In genomic region chr2:167941745-167942176, GRCm38 (mm10) we compare ENCODE assay signal across 8 mouse cellular contexts. TPM values are rescaled to one million over a fixed set of nuclear protein-coding genes. Genes with fewer than 3 reads are reported as not detected.
DNase-seq lines count a peak whose midpoint lies in the region; ATAC-seq and TF ChIP-seq lines count a peak whose summit lies in the region.

No protein-coding gene starts in this region.

- H3K27ac ChIP-seq in layer of hippocampus, adult 2 months, result peak overlapping the region; percentile 78
- peak overlapping the region; percentile 50; the same call in 1 of the 2 replicates for H3K27ac ChIP-seq in hindbrain, embryonic 16.5 days (ENCODE audit: low read depth, low read length)
- peak overlapping the region; percentile 26 for H3K27ac ChIP-seq in small intestine, adult 2 months (ENCODE audit: insufficient read depth, low read depth, low read length)
- H3K27ac ChIP-seq in kidney, embryonic 14.5 days (ENCODE audit: low read depth, low read length), result no peak overlapping the region

- no peaks in the 10 kb centered on the region for H3K9me3 ChIP-seq in hindbrain, embryonic 16.5 days (ENCODE audit: control insufficient read depth, low read length)
- H3K9me3 ChIP-seq in kidney, embryonic 14.5 days (ENCODE audit: control insufficient read depth, low read length), result no peaks in the 10 kb centered on the region

- H3K36me3 ChIP-seq in hindbrain, embryonic 16.5 days (ENCODE audit: control insufficient read depth, insufficient read depth, low read length), result no peaks in the 10 kb centered on the region
- H3K36me3 ChIP-seq in small intestine, adult 2 months (ENCODE audit: control insufficient read depth, insufficient read depth, low read length), result no peaks in the 10 kb centered on the region
- no peaks in the 10 kb centered on the region; the same call in 1 of the 2 replicates for H3K36me3 ChIP-seq in kidney, embryonic 14.5 days (ENCODE audit: control insufficient read depth, insufficient read depth, low read length)

- no peak overlapping the region; the same call in 1 of the 2 replicates for H3K4me3 ChIP-seq in layer of hippocampus, adult 2 months
- H3K4me3 ChIP-seq in hindbrain, embryonic 16.5 days (ENCODE audit: low read length), result no peak overlapping the region
- H3K4me3 ChIP-seq in small intestine, adult 2 months (ENCODE audit: low read depth, low read length), result no peak overlapping the region
- no peak overlapping the region for H3K4me3 ChIP-seq in kidney, embryonic 14.5 days (ENCODE audit: low read length)

- H3K27me3 ChIP-seq in hindbrain, embryonic 16.5 days (replicated peaks; ENCODE audit: control insufficient read depth, insufficient read depth, low read length), result no peaks in the 10 kb centered on the region
- H3K27me3 ChIP-seq in small intestine, adult 2 months (ENCODE audit: control insufficient read depth, insufficient read depth, low read length), result no peaks in the 10 kb centered on the region
- H3K27me3 ChIP-seq in kidney, embryonic 14.5 days (ENCODE audit: control insufficient read depth, insufficient read depth, low read length), result no peaks in the 10 kb centered on the region

- H3K9ac ChIP-seq in hindbrain, embryonic 16.5 days (ENCODE audit: low read depth, low read length), result no peak overlapping the region
- no peak overlapping the region for H3K9ac ChIP-seq in kidney, embryonic 14.5 days (ENCODE audit: low read depth, low read length)

- TF ChIP-seq CTCF in layer of hippocampus, adult 2 months (conservative IDR thresholded peaks at IDR 0.05), result no peak
- no peak for TF ChIP-seq CTCF in small intestine, adult 2 months (IDR thresholded peaks at IDR 0.05; ENCODE audit: extremely low read depth, insufficient read length, insufficient replicate concordance, low read depth, low read length)

- DNase-seq in layer of hippocampus, adult 2 months (ENCODE audit: low spot score in 2 of 2), result no peak
- DNase-seq in layer of hippocampus, adult 9-11 months, result no peak
- DNase-seq in cerebellum, adult 18-20 months, result peak; percentile 43 to 49
- DNase-seq in kidney, postnatal 10 days, result no peak

- peaks cover 50% of the 10 kb centered on the region for H3K4me1 ChIP-seq in hindbrain, embryonic 16.5 days (ENCODE audit: control insufficient read depth, insufficient read depth, low read depth, low read length)
- H3K4me1 ChIP-seq in small intestine, adult 2 months (ENCODE audit: control insufficient read depth, insufficient read depth, insufficient read length, low read length), result peaks cover 35% of the 10 kb centered on the region
- peaks cover 39% of the 10 kb centered on the region for H3K4me1 ChIP-seq in kidney, embryonic 14.5 days (ENCODE audit: control insufficient read depth, insufficient read depth, low read length)

- ATAC-seq in hindbrain, embryonic 16.5 days, result no peak
- no peak for ATAC-seq in activated CD4-positive, CD25-positive, alpha-beta regulatory T cell, adult 4 months
- no peak for ATAC-seq in kidney, embryonic 14.5 days (ENCODE audit: low FRiP score, low TSS enrichment)

- 36% methylated on average over 6 of the region's 6 CpGs for WGBS in hindbrain, embryonic 16.5 days
- WGBS in small intestine, adult 2 months, result 20% methylated on average over 6 of the region's 6 CpGs
- 55% methylated on average over 6 of the region's 6 CpGs for WGBS in kidney, embryonic 14.5 days

- no peak for TF ChIP-seq POLR2A in small intestine, adult 2 months (IDR thresholded peaks at IDR 0.05; ENCODE audit: low read depth, low read length)

- H3K4me2 ChIP-seq in hindbrain, embryonic 16.5 days (ENCODE audit: low read length), result peak overlapping the region; percentile 9; the same call in 1 of the 2 replicates
- H3K4me2 ChIP-seq in kidney, embryonic 14.5 days (replicated peaks; ENCODE audit: low read depth, low read length), result no peak overlapping the region

RNA-seq across cellular contexts. Expression of gene Ptpn1, which starts 9.9 kb away (rescaled TPM):
- total RNA-seq in layer of hippocampus, adult 2 months (2021), result 10 to 100 TPM; 56.3 to 64.4 TPM
- polyA plus RNA-seq in hindbrain, embryonic 16.5 days (2015; fragmentation: Nextera tagmentation; extraction: Ambion mirVana), result 64.8 and 69.2 TPM in 2 replicates
- 13.5 and 24.4 TPM in 2 replicates for polyA plus RNA-seq in small intestine, adult 2 months (2012; rRNA removed)
- polyA plus RNA-seq in activated CD4-positive, CD25-positive, alpha-beta regulatory T cell, adult 4 months (2017; shearing (Covaris generic)), result 100 to 1,000 TPM; 146 to 155 TPM
- 42.6 and 53.4 TPM in 2 replicates for polyA plus RNA-seq in kidney, embryonic 14.5 days (2014; fragmentation: Nextera tagmentation; extraction: Ambion mirVana)

Comparison
In these comparisons a context has a peak if more than half of its experiments do, and no peak if none do; other contexts are left out.
1. DNase-seq: peak in cerebellum, adult 18-20 months (2 of 2); none in layer of hippocampus, adult 2 months (0 of 2), layer of hippocampus, adult 9-11 months (single experiment) and kidney, postnatal 10 days (single experiment).